Mouse (Mus musculus) forebrain, embryonic 14.5 days (tissue): Measurements from ENCODE around the gene Olfr1340. TPM values are rescaled to one million over a fixed set of nuclear protein-coding genes. Genes with fewer than 3 reads are reported as not detected.

Experiments used
- ATAC-seq: fragments of 200-750 bp; cut with Nextera tagmentation; 2 replicates; pipeline ENCODE4 v1.8.0; 2017; ENCODE audit warnings: mild to moderate bottlenecking, moderate library complexity
- DNase-seq: peaks from one replicate; pipeline ENCODE4 v3.0.0-alpha.2; 2015; ENCODE audit warnings: low spot score
- H3K27ac ChIP-seq: fragments of 300-500 bp; sonication (generic); 2 replicates; pipeline ENCODE4 v1.5.1; 2014; ENCODE audit warnings: low read depth, mild to moderate bottlenecking, control low read depth, low read length, moderate library complexity
- H3K27me3 ChIP-seq: fragments of 300-500 bp; sonication (generic); replicated peaks from 2 replicates; pipeline ENCODE4 v1.6.1; 2014; ENCODE audit warnings: low read length, control low read depth, mixed read lengths; ENCODE audit not compliant: control insufficient read depth, insufficient read depth
- H3K36me3 ChIP-seq: fragments of 300-500 bp; sonication (generic); 2 replicates; pipeline ENCODE4 v1.6.1; 2014; ENCODE audit warnings: low read length, control low read depth; ENCODE audit not compliant: control insufficient read depth, insufficient read depth
- H3K4me1 ChIP-seq: fragments of 300-500 bp; sonication (generic); 2 replicates; pipeline ENCODE4 v1.6.1; 2014; ENCODE audit warnings: antibody characterized with exemption, low read length, control low read depth; ENCODE audit not compliant: control insufficient read depth, insufficient read depth
- H3K4me2 ChIP-seq: fragments of 300-500 bp; sonication (generic); 2 replicates; pipeline ENCODE4 v1.6.1; 2014; ENCODE audit warnings: mild to moderate bottlenecking, control low read depth, low read length
- H3K4me3 ChIP-seq: fragments of 300-500 bp; sonication (generic); 2 replicates; pipeline ENCODE4 v1.5.1; 2014; ENCODE audit warnings: low read depth, low read length, control low read depth
- H3K9ac ChIP-seq: fragments of 300-500 bp; sonication (generic); 2 replicates; pipeline ENCODE4 v1.6.1; 2014; ENCODE audit warnings: mild to moderate bottlenecking, low read length, control low read depth, moderate library complexity
- H3K9me3 ChIP-seq: fragments of 300-500 bp; sonication (generic); replicated peaks from 2 replicates; pipeline ENCODE4 v1.6.1; 2016; ENCODE audit warnings: low read length, control low read depth, mixed read lengths; ENCODE audit not compliant: control insufficient read depth
- WGBS: fragments of 180-500 bp; shearing (Covaris S2); extraction: QIAGEN DNeasy Blood & Tissue Kit; methylation state at CpG from one replicate; pipeline ENCODE4 v1.1.7; 2014; 5-methylcytosine and 5-hydroxymethylcytosine counted together
- polyA plus RNA-seq: library from polyadenylated mRNA; unstranded; fragments of >200 nt; fragmentation: Nextera tagmentation; extraction: Ambion mirVana; gene quantifications from 2 replicates; pipeline ENCODE4 v1.2.1, GENCODE M21; 2014

Gene Olfr1340
- polyA plus RNA-seq = not detected in 2 replicates

DNA sequence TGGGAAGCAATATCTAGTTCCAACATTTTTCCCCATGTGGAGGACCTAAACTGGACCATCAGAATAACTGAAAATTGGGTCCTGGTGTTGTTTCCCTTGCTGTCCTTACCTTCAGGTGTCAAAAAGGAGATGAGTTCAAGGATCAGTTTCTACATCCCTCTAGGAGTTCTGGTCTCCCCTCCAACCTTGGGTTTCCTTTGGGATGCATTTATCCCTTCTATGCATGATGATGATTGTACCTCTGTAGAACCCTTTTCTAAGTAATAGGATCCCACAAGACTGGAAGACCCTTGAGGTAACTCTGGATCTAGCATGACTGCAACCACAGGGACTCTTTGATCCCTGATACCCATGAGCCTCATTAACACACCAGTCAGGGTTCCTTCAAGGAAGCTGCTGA, at the start of gene Olfr1340:
Gene Olfr1340 (plus strand): TSS at position 301 of the 400 bp plus-strand sequence.
- no peak within 1 kb of the TSS for H3K9ac ChIP-seq
- ATAC-seq (no peak), DNase-seq (no peak)

DNA sequence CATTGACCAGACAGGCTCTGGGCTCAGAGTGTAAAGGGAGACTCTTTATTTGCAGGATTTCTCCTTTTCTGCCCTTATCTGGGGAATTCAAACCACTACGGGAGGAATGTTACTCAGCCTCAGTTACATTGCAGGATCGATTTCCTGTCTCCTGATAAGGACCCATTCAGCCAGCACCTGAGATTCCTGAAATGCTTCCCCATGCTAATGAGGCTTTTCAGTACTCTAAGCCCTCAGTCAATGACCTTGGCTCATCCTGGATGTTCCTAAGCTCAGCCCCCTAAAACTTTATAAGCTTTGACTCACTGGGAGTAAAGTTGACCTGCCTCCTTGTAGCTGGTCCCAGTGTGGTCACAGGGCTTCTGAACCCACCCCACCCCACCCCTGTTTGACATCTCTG, 32.9 kb upstream of the Olfr1340 start:
- WGBS = 82% methylated on average over 2 of the region's 2 CpGs
- Histone ChIP-seq H3K4me1 (no peaks in the 10 kb centered on the region), H3K36me3 (no peaks in the 10 kb centered on the region), H3K27me3 (no peaks in the 10 kb centered on the region), H3K9me3 (no peaks in the 10 kb centered on the region), H3K4me3 (no peak overlapping the region), H3K9ac (no peak overlapping the region), H3K4me2 (no peak overlapping the region), H3K27ac (no peak overlapping the region)
- DNase-seq (no peak), ATAC-seq (no peak)

More for the DNA sequence above, at the start of gene Olfr1340:
- Histone ChIP-seq H3K4me1 (no peaks in the 10 kb centered on the region), H3K9me3 (no peaks in the 10 kb centered on the region), H3K36me3 (no peaks in the 10 kb centered on the region), H3K27ac (no peak within 1 kb of the TSS), H3K4me3 (no peak within 1 kb of the TSS), H3K4me2 (no peak within 1 kb of the TSS), H3K27me3 (no peaks in the 10 kb centered on the region)

DNA sequence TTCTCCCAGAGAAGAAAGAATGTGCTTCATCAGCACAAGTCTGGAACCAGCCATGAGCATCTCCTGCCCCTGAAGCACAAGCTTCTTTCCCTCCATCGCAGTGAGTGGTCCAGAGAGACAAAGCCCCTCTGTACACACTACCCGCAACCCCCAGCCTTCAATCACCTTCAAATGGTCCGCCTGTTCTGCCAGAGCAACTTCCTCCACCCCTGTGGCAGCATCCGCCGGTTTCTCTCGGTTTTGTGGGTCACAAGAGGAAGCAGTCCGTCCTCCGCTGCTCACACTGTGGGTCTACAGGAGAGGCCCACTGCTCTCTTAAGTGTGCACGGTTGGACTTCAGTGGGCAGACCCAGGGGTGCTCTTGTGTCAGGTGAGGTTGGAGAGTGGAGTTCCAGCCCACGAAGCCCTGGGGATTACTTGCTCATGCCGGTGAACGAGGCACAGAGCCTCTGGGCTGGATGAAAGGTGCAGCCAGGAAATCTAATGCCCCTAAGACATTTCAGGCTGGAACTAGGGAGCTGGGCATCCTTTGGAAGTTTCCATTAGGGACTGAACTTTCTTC, 27.4 kb upstream of the Olfr1340 start, which contains the start of gene Olfr1342:
Gene Olfr1342 (minus strand): TSS at position 345 of the 562 bp plus-strand sequence.
- ATAC-seq = no peak
- Histone ChIP-seq H3K9me3 (no peaks in the 10 kb centered on the region), H3K27ac (no peak within 1 kb of the TSS), H3K36me3 (no peaks in the 10 kb centered on the region), H3K4me1 (no peaks in the 10 kb centered on the region), H3K9ac (no peak within 1 kb of the TSS), H3K4me3 (no peak within 1 kb of the TSS), H3K4me2 (no peak within 1 kb of the TSS), H3K27me3 (no peaks in the 10 kb centered on the region)
- no peak for DNase-seq
- 48% methylated on average over 12 of the region's 12 CpGs for WGBS

GRCm38 (mm10) chr4:118693812-118694211, 26.1 kb upstream of the Olfr1340 start:
- no peak overlapping the region for H3K4me2 ChIP-seq
- no peaks in the 10 kb centered on the region for H3K4me1 ChIP-seq
- WGBS = 36% methylated on average over 2 of the region's 2 CpGs
- DNase-seq = peak; percentile 2
- no peak for ATAC-seq
- H3K36me3 ChIP-seq = no peaks in the 10 kb centered on the region
- H3K9me3 ChIP-seq = no peaks in the 10 kb centered on the region
- no peak overlapping the region for H3K27ac ChIP-seq
- H3K4me3 ChIP-seq = no peak overlapping the region
- H3K9ac ChIP-seq = no peak overlapping the region
- no peaks in the 10 kb centered on the region for H3K27me3 ChIP-seq

GRCm38 (mm10) chr4:118703223-118703622, 16.7 kb upstream of the Olfr1340 start, which contains the start of gene Olfr1341:
Gene Olfr1341, plus strand, starts transcription at chr4:118703523.
- H3K4me3 ChIP-seq = no peak within 1 kb of the TSS
- WGBS = 78% methylated on average over 3 of the region's 3 CpGs
- no peak within 1 kb of the TSS for H3K9ac ChIP-seq
- H3K4me2 ChIP-seq = no peak within 1 kb of the TSS
- H3K27me3 ChIP-seq = no peaks in the 10 kb centered on the region
- no peak within 1 kb of the TSS for H3K27ac ChIP-seq
- no peaks in the 10 kb centered on the region for H3K36me3 ChIP-seq
- DNase-seq = no peak
- no peak for ATAC-seq
- H3K9me3 ChIP-seq = no peaks in the 10 kb centered on the region
- H3K4me1 ChIP-seq = no peaks in the 10 kb centered on the region

DNA sequence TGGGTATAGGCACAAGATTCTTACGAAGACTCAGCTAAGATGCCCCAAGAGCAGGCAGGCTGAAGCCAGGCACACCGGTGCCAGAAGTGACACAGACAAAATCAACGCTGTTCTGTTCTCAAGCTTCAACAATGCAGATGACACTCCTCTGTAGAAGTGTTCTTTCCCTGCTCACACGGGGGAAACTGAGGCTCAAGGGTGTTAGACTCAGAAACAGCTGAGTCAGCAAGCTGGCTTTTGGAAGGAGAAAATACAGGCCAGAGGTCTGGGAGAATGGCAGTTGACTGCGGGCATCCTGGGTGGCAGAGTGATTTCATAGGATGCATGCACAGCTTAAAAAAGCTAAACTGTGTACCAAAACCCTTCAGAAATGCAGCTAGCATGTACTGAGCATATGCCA, 11.9 kb upstream of the Olfr1340 start:
- H3K9me3 ChIP-seq = no peaks in the 10 kb centered on the region
- no peaks in the 10 kb centered on the region for H3K36me3 ChIP-seq
- no peaks in the 10 kb centered on the region for H3K4me1 ChIP-seq
- H3K27ac ChIP-seq = no peak overlapping the region
- no peak overlapping the region for H3K4me2 ChIP-seq
- H3K9ac ChIP-seq = no peak overlapping the region
- 83% methylated on average over 5 of the region's 5 CpGs for WGBS
- no peak for ATAC-seq
- no peak for DNase-seq
- no peak overlapping the region for H3K4me3 ChIP-seq
- H3K27me3 ChIP-seq = no peaks in the 10 kb centered on the region

GRCm38 (mm10) chr4:118711656-118712055, 8.3 kb upstream of the Olfr1340 start:
- H3K36me3 ChIP-seq = no peaks in the 10 kb centered on the region
- no peak overlapping the region for H3K4me2 ChIP-seq
- ATAC-seq = no peak
- no peaks in the 10 kb centered on the region for H3K4me1 ChIP-seq
- no peaks in the 10 kb centered on the region for H3K27me3 ChIP-seq
- H3K27ac ChIP-seq = no peak overlapping the region
- DNase-seq = no peak
- no peak overlapping the region for H3K9ac ChIP-seq
- WGBS = 15% methylated on average over 1 of the region's 1 CpGs
- no peaks in the 10 kb centered on the region for H3K9me3 ChIP-seq
- no peak overlapping the region for H3K4me3 ChIP-seq

DNA sequence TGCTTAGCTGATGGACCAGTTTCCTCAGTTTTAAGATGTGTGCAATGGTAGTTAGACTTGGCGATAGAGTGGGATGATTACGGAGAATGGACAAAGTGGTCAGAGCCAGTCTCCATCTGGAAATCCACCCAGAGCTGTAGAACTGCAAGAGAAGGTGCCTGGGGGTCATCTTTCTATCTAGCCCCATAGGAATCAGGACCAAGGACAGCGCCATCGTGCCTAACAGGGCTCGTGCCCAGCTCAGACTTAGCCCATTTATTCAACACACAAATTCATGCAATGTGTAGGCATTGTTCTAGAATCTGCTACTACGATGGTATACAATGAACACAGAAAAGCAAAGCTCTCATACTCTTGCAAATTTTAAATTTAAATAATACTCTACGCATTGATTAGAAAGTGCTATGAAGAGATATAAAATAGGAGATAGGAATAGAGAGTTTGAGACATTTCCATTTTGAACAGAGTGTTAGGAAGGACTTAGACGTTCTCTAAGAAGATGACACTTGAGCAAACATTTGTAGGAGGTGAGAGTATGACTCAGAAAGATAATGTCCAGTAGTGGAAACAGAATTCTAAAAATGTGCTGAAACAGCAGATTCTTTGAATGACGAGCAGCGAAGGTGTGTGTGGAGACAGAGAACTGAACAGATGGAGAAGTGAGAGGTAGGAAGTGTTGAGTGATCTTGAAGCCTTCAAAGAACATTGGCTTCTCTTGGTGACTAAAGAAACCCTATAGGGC, 2.0 kb downstream of the Olfr1340 start:
- Histone ChIP-seq H3K4me2 (no peak overlapping the region), H3K27me3 (no peaks in the 10 kb centered on the region), H3K4me3 (no peak overlapping the region), H3K4me1 (no peaks in the 10 kb centered on the region), H3K9ac (no peak overlapping the region), H3K27ac (no peak overlapping the region), H3K9me3 (no peaks in the 10 kb centered on the region), H3K36me3 (no peaks in the 10 kb centered on the region)
- DNase-seq (no peak), ATAC-seq (no peak)
- 57% methylated on average over 10 of the region's 10 CpGs for WGBS

GRCm38 (mm10) chr4:118731875-118732274, 11.9 kb downstream of the Olfr1340 start, which contains the start of gene Olfr1339:
Gene Olfr1339, plus strand, starts transcription at chr4:118732175.
- Histone ChIP-seq H3K4me3 (no peak within 1 kb of the TSS), H3K9ac (no peak within 1 kb of the TSS), H3K27me3 (no peaks in the 10 kb centered on the region), H3K4me1 (no peaks in the 10 kb centered on the region), H3K27ac (no peak within 1 kb of the TSS), H3K36me3 (no peaks in the 10 kb centered on the region), H3K9me3 (no peaks in the 10 kb centered on the region), H3K4me2 (no peak within 1 kb of the TSS)
- ATAC-seq = no peak
- WGBS = 100% methylated on average over 1 of the region's 1 CpGs
- DNase-seq = no peak
